Mouse (Mus musculus) lung, adult 10 weeks (tissue): ENCODE results near the gene Xkrx. TPM values are rescaled to one million over a fixed set of nuclear protein-coding genes. Genes with fewer than 3 reads are reported as not detected.

Experiments used
- polyA plus RNA-seq: library from polyadenylated mRNA; stranded (reverse); fragments of 350-450 nt; fragmentation: Illumina TruSeq; extraction: RNeasy Lipid Tissue Mini Kit (QIAGEN cat#74804); gene quantifications from one replicate; pipeline ENCODE4 v1.2.3, GENCODE M21; 2014; ENCODE audit warnings: low read depth, low replicate concordance; ENCODE audit not compliant: insufficient read depth

The Xkrx gene
- polyA plus RNA-seq: 1.7 TPM

GRCm38 (mm10) chrX:134162043-134162720 is at the start of gene Xkrx:
Xkrx (minus strand) TSS chrX:134162076.

GRCm38 (mm10) chrX:134187201-134187600 is 25.3 kb upstream of the Xkrx start, which contains the start of gene Arl13a:
Arl13a (plus strand) TSS chrX:134187501.

Other genes starting within 250 kb of the Xkrx start
- 2.3 TPM for gene Sytl4, start 180.3 kb downstream of the Xkrx start, polyA plus RNA-seq
- gene Cstf2, start 102.9 kb downstream of the Xkrx start, polyA plus RNA-seq: 9.2 TPM
- not detected for gene Arl13a, start 25.4 kb upstream of the Xkrx start, polyA plus RNA-seq
- gene Nox1, start 59.9 kb upstream of the Xkrx start, polyA plus RNA-seq: 0.18 TPM
- gene Trmt2b, start 114.9 kb upstream of the Xkrx start, polyA plus RNA-seq: 12.5 TPM
- gene Tmem35a, start 133.1 kb upstream of the Xkrx start, polyA plus RNA-seq: 3.9 TPM
- gene Cenpi, start 146.0 kb upstream of the Xkrx start, polyA plus RNA-seq: 0.73 TPM
- gene Drp2, start 242.5 kb upstream of the Xkrx start, polyA plus RNA-seq: 0.13 TPM